Mouse (Mus musculus) telencephalon, adult 2 months (tissue): Measurements from ENCODE around the gene Ndufs2.
A peak's percentile ranks its signal among the peaks of the same experiment; 100 is the strongest.

Source experiments
- DNase-seq: peaks from one replicate; pipeline ENCODE4 v3.0.0-alpha.2; 2011; ENCODE audit warnings: low read depth, low spot score

Gene Ndufs2

GRCm38 (mm10) chr1:171250680-171251593 lies at the start of gene Ndufs2:
Gene Ndufs2 (minus strand): TSS chr1:171251388.
- no peak for DNase-seq

DNA sequence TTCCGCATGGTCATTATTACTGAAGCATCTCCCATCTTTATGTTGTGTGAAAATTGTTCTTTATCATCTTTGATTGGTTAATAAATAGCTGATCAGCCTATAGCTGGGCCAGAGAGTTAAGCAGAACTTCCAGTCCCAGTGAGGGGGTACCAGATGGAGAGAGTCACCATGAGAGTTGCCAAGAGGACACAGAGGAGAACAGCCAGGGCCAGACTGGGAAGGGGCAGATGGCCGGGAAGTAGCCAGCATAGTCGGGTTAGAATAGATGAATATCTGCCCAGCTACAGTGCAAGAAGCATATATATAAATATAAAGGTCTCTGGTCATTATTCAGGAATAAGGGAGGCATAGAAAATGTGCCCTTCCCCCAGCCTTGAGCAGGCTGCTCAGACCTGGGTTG lies 47.0 kb upstream of the Ndufs2 start:
- no peak for DNase-seq

GRCm38 (mm10) chr1:171295063-171295402 lies 43.8 kb upstream of the Ndufs2 start:
- DNase-seq = no peak

- DNase-seq = peak; percentile 86
Observed at GRCm38 (mm10) chr1:171294298-171295062, 43.3 kb upstream of the Ndufs2 start, which contains the start of gene Ufc1. Gene Ufc1 (minus strand): TSS chr1:171295024.

DNA sequence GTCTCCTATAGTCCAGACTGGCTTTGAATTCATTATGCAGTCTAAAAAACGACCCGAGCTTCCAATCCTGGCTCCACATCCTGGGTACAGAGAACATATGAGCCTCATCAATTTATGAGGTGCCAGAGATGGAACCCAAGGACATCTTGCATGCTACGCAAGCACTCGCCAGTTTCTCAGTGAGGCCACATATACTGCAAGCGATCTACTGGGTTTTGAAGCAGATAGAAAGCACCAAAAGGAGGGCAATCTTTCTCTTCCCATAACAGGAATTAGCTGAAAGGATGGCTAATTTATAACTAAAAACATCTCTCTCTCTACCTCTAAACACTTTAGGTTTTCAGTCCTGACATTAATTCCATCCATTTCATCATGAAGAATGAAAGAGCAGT lies 42.7 kb upstream of the Ndufs2 start:
- no peak for DNase-seq

- no peak for DNase-seq
Observed at GRCm38 (mm10) chr1:171293351-171293750, 42.2 kb upstream of the Ndufs2 start.

- DNase-seq = no peak
Observed at GRCm38 (mm10) chr1:171288328-171288727, 37.1 kb upstream of the Ndufs2 start.

DNA sequence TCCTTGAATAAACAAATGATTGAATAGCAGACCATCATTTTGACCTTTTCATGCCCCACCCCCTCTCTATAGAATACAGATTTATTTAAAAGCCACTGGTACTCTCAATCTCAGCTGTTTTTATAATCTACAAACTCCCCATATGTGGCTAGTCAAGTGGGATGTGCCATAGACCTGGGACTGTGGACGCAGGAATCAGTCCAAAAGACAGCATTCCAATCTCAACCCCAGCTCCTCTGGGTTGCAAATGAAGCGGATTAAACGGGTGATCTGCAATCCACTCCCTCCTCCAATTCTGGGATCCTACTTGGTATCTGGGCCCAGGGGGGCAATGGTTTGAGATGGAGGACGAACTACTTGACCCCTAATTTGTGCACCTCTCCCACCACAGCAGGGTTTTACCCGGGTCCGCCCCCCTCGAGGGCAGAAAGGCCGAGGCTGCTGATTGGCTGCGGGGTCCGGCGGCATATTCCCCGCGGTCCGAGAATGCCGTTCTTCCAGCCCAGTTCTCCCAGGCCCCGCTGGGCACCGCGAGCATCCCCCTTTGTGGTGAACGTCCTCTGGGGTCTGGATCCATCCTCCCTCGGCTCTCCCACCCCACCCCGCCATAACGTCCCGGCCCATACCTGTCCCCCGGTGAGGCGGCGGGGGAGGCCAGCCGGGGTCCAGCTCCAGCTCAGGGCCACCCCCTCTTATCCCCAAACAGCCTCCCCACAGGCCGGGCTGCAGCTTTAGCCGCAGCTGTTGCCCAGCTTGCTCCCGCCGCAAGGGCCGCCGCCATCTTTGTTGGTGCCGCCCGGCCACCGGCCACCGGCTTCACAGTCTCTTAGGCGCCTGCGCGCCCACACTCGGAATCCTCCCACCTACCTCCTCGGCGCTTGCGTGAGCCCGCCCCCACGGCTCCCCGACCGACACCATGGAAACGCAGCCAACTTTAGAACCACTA lies 36.2 kb upstream of the Ndufs2 start, which contains the start of gene Usp21:
TSS of gene Usp21 (minus strand) at position 856 of the 946 bp plus-strand sequence.
- peak; percentile 90 for DNase-seq

DNA sequence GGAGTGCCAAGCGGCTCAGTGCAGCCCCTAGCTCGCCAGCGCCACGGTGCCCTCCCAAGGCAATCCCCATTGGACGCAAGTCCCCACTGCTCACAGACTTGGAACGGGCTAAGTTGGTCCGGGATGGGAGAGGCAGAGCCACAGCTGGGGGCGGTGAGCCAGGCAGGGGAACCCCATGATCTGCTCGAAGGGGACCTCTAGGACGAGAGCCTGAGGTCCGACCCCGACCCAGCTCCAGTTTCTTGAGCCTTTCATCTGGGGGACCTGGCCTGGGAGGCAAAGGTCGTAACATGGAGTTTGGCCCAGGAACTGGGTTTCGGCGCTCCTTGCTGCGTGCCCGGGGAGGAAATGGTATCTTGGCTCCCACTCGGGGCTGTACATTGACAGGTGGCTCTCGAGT lies 35.3 kb upstream of the Ndufs2 start:
- no peak for DNase-seq

- no peak for DNase-seq
Observed at GRCm38 (mm10) chr1:171285096-171285892, 34.1 kb upstream of the Ndufs2 start.

DNA sequence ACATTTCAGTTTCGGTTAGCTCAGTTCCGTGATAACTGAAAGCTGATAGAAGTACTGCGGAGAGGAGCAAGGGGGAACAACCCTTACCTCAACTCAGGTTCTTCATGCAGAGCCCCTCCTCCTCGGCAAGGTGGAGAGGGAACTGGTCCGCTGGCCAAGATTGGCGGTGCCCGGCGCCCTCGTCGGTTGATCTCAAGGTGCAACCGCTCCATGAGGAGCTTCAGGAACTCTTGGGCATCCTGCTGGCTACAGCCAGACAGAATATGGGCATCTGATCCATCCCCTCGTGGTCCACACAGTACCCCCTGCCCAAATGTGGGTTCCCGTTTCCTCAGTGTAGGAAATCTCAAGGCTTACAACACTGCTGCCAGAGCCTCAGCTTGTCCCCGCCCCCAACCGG lies 33.3 kb upstream of the Ndufs2 start:
- DNase-seq = no peak

GRCm38 (mm10) chr1:171283188-171284160 lies 32.3 kb upstream of the Ndufs2 start:
- DNase-seq = no peak

DNA sequence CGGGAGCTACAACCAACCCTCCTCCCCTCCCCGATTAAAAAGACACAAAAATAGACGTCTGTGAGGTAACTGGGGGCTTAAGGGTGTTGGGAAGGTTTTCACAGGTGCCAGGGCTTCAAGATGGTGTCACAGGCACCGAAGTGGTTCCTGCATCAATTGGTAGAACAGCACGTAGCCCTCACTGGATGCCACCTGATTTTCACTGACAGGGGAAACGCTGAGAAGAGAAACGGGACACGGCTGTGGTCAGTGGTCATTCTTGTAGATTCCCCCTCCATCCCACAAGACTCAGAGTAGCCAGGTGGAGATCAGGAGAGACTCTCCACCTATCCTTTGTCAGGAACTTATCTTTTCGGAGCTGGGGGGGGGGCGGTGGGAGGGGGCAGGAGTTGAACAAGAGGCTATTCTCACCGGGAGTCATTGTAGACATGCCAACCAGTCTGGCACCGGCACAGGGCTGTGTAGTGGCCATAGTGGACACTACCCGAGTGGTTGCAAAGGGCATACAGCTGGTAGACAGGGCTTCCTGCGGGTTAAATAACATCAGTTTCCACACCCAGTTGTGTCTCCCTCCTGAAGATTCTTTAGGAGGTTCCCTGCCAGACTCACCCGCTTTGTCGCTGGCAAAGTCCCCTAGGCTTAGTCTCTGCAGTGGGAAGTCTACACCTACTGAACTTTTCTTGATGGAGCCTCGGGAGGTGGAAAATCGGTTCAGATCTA lies 31.1 kb upstream of the Ndufs2 start:
- no peak for DNase-seq

GRCm38 (mm10) chr1:171281528-171281923 lies 30.3 kb upstream of the Ndufs2 start:
- DNase-seq = peak; percentile 61

- peak; percentile 99 for DNase-seq
Observed at GRCm38 (mm10) chr1:171280916-171281527, 29.8 kb upstream of the Ndufs2 start, which contains the start of gene Ppox. Gene Ppox (minus strand): TSS chr1:171281186.

DNA sequence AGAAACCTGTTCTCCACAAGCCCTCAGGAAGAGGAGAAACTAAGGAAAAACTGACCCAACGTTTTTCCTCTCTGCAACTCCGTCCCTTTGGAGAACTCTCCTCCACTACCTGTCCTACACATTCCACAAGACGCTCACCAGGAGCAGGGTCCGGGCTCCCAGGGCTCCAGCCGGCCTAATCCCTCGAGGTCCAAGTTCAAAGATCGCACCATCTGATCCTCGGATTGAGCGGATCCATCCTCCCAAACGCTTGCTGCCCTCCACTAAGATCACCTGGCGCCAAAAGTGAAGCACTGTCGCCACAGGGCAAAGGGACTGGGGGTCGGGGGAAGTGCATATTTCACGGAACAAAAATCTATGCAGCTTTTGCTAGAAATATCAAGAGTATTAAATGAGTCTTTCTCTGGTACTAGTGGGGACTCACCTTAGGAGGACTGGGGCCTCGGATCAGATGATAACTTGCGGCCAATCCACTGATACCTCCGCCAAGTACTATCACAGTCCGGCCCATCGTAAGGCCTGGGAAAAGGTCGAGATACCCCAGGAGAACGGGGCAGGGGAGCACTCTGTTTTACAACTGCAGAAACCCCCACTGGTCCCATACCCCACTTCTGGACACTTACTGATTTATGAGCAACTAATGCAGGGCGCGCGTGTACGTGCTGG lies 29.2 kb upstream of the Ndufs2 start:
- DNase-seq = no peak

- no peak for DNase-seq
Observed at GRCm38 (mm10) chr1:171279721-171280120, 28.5 kb upstream of the Ndufs2 start.
